Mouse (Mus musculus): ENCODE measurements at regions not wholly inside any gene's neighbourhood (a gene's known extent, or its start where the extent isn't known, plus 50 kb on each side); places are given as distances from the start of the nearest gene placed in this dataset.

DNA sequence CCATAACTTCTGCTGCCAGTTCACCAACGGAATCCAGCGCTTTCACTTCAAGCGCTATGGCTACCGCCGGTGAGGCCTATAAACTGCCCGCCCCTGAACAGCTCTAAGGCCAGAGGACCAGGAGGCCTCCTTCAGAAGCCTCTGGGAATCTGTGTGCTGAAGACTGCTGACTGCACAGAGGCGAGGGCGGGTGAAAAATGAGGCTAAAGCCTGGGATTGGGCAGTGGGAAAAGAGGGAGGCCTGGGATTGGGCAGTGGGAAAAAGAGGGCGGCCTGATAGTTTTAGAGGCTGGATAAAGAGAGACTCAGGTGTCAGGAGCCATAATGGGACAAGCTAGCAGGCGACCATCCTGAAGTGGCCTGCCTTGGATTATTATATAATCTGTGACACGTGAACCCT is 80.8 kb downstream of the Plekhb2 start:
- DNase-seq: no peak

DNA sequence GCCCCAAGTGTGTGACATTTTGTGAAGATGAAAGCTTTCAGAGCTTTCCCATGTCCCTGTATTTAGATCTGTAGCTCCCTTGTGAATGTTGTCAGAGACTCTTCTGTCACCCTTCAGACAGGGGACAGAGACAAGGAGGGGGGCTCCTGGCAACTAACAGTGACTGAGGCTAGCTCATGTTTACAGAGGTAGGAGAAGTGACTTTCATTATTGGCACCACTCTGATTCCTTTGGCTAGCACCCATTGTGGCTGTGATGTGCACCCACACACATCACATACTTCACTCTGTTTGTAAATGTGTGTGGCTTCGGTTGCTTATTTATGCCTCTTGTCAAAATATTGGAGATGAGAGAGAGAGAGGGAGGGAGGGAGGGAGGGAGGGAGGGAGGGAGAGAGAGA is 93.4 kb downstream of the Plekhb2 start:
- DNase-seq: no peak

DNA sequence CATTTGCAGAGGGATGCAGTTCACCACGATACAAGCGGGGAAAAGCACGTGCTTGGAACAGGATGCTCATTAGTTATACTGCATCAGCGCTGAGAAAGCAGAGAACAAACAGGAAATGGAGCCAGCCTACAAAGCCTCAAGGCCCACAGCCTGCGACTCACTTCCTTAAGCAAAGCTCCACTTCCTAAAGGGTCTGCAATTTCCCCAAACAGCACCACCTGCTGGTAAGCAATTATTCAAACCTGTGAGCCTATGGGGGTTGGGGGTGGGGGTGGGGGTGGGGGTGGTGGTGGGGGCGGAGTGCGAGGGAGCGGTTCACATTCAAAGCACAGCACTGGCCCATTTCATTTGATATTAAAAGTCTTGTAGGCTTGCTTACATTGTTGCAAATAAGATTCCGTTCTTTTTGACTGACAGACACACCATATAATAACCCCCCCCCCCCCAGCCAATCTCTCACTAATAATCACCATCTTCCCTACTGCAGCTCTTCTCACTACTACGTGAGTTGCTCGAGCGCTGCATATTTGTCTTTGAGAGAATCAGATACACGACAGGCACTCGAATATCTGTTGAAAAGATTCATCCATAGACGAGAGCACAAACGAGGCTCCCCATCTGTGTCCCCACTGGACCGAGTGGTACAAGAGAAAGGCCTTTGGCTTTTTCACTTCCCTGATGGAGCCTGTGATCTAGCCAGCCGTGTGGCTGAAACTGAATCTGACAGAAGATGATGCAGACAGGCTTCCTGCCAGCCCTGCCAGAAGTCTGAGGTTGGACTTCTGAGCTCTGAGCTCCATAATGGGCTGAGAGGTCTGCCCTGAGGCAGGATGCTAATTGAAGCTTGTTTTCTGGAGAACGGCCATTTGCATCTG is 112.1 kb downstream of the Plekhb2 start:
- no peak for DNase-seq

- no peak for DNase-seq
Measured at GRCm38 (mm10) chr1:34962508-34962885, 112.7 kb downstream of the Plekhb2 start.

- no peak for DNase-seq
Measured at GRCm38 (mm10) chr1:34974801-34975200, 125.0 kb downstream of the Plekhb2 start.

- DNase-seq: no peak
Measured at GRCm38 (mm10) chr1:34978156-34978555, 128.4 kb downstream of the Plekhb2 start.

DNA sequence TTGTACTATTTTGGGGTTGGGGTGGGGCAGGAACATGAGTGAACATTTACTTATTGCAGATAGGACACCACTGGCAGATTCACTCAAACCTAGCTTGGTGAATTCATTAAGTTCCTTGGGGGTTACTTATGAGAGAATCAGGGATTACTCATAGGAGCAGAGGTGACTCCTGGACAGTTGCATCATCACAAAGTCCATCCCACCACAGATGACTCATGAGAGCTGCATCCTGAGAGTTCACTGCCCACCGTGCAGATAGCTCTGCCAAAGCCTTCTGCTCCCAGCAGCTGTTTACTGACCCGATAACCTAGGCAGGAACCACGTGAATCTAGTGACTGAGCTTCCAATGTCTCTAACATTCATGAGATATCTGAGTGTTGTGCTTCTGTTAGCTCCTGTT is 129.6 kb downstream of the Plekhb2 start:
- DNase-seq: no peak

DNA sequence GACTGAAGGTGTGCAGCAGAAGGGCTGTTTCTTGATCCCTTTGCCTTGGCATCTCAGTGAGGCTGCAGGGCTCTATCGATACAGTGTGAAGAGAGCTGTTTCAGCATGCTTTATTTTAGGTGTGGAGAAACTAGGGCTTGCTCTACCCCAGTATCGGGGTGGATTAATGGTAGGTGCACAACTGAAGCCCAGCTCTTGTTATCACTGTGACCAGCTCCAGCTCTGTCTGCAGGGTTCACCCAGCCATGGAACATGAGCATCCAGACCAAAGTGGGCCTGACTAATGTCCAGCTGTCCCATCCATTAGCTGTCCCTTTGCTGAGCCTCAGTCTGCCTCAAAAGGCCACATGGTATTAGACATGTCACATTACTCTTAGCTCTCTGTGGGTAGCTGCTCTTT is 132.2 kb downstream of the Plekhb2 start:
- no peak for DNase-seq

- DNase-seq: no peak
Measured at GRCm38 (mm10) chr1:34982966-34983365, 133.2 kb downstream of the Plekhb2 start.

- DNase-seq: no peak
Measured at GRCm38 (mm10) chr1:34986861-34987260, 137.1 kb downstream of the Plekhb2 start.

DNA sequence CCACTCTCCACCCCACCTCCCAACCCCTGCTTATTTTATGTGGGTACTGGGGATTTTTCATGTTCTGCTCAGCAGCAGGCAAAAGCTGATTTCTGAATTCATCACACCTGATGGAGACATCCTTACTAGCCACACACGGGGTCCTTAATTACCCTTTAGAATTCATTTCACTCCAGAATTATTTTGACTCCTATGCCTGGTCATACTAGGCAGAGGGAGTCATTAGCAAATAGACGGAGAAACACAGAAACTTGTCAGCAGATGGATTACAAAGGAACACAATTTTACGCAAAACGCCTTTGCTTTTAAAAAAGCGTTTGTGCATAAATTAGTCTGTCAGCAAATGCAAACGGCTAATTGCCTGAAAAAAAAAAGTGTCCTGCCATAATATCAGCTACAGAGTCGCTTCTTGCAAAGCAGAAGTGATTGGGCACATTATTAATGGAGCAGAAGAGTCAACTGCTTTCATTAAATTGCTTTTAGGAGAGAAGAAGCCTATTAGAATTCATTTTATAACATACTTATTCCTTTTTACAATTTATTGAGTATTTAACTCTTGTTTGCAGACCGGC is 138.0 kb downstream of the Plekhb2 start:
- no peak for DNase-seq

DNA sequence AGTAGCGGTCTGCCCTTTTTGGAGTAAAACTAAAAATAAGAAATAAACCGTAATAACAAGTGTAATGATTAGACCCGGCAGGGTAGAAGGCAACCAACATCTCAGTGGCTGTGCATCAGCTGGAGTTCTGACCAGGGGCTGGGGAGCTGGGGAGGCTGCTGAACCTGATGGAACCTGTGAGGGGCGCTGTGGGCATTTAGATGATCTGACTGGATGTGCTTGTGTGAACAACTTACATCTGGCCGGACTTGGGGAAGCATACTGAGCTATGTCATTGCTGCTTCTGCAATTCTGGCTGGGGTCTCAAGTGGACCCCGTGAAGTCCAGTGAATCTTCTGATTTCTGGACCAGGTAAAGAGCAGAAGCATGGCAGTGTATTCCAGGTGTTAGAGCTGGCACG is 138.4 kb downstream of the Plekhb2 start:
- no peak for DNase-seq

DNA sequence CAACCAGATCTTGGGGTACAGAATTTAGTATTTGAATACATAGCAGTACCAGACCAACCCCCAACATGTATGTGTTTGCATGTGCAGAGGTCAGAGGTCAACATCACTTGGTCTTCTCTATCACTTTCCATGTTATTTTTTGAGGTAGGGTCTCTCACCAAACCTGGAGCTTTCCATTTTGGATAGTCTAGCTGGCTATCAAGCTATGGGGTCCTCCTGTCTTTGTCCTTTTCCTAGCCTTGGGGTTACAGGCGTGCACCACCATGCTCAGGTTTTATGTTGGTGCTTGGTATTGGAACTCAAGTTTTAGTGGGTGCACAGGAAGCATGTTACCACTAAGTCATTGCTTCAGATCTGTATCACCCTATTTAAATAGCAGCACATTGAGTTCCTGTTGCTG is 151.0 kb downstream of the Plekhb2 start:
- no peak for DNase-seq

- no peak for DNase-seq
Measured at GRCm38 (mm10) chr1:35017471-35017870, 167.7 kb downstream of the Plekhb2 start.

- DNase-seq: peak; percentile 17
Measured at GRCm38 (mm10) chr1:35032619-35033018, 182.8 kb downstream of the Plekhb2 start.

- no peak for DNase-seq
Measured at GRCm38 (mm10) chr1:35072811-35073210, 223.0 kb downstream of the Plekhb2 start.

DNA sequence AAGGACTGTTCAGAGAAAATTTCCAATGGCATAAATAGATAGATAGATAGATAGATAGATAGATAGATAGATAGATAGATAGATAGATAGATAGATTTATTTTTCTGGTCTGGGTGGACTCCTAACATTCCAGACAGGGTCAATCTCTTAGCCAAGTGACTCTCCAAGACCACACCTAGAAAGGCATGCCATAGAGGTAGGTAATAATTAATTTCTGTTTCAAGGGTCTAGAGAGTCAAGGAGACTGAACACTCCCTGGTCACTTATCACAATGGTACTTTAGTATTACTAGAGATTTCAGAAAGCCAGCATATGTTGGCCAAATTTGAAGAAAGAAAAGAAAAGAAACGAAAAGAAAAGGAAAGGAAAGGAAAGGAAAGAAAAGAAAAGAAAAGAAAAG is 245.1 kb downstream of the Plekhb2 start:
- no peak for DNase-seq

DNA sequence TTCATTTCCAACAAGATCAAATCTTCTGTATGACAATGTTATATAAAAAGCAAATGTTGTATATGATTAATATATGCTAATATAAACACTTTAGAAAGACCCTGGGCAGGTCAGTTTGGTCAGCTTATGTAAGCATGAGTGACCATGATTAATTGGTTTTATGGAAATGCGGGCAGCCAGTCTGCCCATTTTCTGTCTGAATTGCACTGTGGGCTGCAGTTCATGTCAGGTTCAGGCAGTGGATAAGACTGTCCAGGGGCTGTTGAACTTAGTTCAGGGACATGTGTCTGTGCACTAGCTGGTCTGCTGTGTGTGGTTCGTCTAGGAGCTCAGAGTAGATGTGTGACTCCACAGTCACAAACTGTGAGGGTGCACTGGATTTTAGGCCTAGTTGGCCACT is 246.0 kb downstream of the Plekhb2 start:
- no peak for DNase-seq

- DNase-seq: no peak
Measured at GRCm38 (mm10) chr1:35106665-35107064, 256.9 kb downstream of the Plekhb2 start.

DNA sequence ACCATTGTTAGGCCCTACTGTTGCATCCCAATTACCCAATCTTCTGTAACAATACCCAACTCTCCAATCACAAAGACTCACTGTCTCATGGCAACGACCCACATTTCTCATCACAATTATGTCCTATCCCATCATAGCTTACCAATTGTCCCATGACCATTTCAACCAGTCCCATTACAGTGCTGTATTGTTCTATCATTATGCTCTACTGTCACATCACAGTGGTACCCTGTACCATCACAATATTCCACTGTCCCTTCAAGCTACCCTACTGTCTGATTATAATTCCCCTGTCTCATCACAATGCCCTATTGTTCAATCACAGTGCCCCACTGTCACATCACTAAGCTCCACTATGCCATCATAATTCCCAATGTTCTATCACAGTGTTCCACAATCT is 260.0 kb downstream of the Plekhb2 start:
- DNase-seq: no peak

- no peak for DNase-seq
Measured at GRCm38 (mm10) chr1:35115521-35115920, 265.7 kb downstream of the Plekhb2 start.

DNA sequence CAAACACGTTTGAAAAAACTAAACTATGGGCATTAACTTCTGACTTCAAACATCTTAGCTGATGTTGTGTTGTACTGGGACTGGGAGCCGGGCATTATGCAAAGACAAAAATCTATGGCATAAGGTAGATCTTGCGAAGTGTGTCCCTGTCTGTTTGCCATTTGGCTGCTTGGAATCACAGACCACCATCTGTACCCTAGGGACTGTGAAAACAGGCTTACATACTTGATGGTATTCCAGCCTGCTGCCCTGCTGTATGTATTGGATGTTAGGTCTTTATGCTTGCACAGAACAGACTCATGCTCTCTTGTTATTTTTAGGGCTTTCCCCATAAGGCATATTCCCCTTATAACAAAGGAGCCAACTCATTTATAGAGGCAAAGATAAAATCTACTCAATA is 288.1 kb downstream of the Plekhb2 start:
- no peak for DNase-seq

GRCm38 (mm10) chr1:35149036-35149435 is 299.3 kb downstream of the Plekhb2 start:
- DNase-seq: no peak

GRCm38 (mm10) chr1:35162506-35162905 is 312.7 kb downstream of the Plekhb2 start:
- peak; percentile 71 for DNase-seq

DNA sequence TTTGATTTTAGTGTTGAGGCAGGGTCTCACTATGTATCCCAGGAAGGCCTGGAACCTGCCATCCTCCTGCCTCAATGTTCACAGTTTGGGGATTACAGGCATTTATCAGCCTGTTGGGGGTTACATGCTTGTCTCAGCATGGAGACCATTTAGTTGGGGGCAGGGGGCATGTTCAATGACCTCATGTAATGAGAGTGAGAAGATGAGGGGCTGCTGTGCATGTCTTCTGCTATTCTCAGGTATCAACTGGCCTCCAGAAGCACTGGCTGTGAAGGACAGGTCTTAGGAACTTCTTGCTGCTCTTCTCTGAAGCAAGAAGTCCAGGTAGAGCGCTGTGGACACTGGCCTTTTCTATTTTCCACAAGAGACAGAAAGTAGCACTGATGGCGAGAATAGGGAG is 350.9 kb downstream of the Plekhb2 start:
- no peak for DNase-seq

Measured in right cerebral cortex, adult 18-20 months (tissue).